Mouse (Mus musculus): ENCODE data around the gene Tlr7.

Gene Tlr7

GRCm38 (mm10) chrX:167276953-167277352, 53.4 kb downstream of the Tlr7 start:
- peak; percentile 64 for DNase-seq (ENCODE audit: low read depth, low spot score)

- no peak for DNase-seq (ENCODE audit: low read depth, low spot score)
These were observed 53.8 kb downstream of the Tlr7 start for GRCm38 (mm10) chrX:167276551-167276950.

- DNase-seq (ENCODE audit: low read depth, low spot score): no peak
These were observed 66.3 kb downstream of the Tlr7 start, which contains the start of gene Tlr8 for GRCm38 (mm10) chrX:167264086-167264485. Gene Tlr8, minus strand, starts transcription at chrX:167264329.

- DNase-seq (ENCODE audit: low read depth, low spot score): no peak
These were observed 66.8 kb downstream of the Tlr7 start for GRCm38 (mm10) chrX:167263530-167263929.

Measured in embryo, embryonic 11.5 days (tissue).